Mouse (Mus musculus) myocyte (in vitro differentiated cells): ENCODE measurements around the gene Rhou.
"Not testable (repeated sequence)": the region's sequence is repeated elsewhere in the genome, so short reads cannot be mapped to it uniquely, and the experiment has no call there.

ENCODE experiments used
- MAX ChIP-seq: IDR thresholded peaks from one replicate; pipeline ENCODE4 v1.6.1; 2011; ENCODE audit warnings: low read depth, mild to moderate bottlenecking, control low read depth
- MYOD1 ChIP-seq, 3 experiments: IDR thresholded peaks; one replicate each; pipeline ENCODE4 v1.6.1; 2011; ENCODE audit warnings: control low read depth in 2 of 3, low read depth in 2 of 3, mild to moderate bottlenecking in 2 of 3, moderate library complexity in 1 of 3; ENCODE audit not compliant: insufficient read length in 2 of 3, control insufficient read depth in 1 of 3
- POLR2A ChIP-seq: IDR thresholded peaks from one replicate; pipeline ENCODE4 v1.6.1; 2011; ENCODE audit warnings: low read depth, mild to moderate bottlenecking, control low read depth, moderate library complexity; ENCODE audit not compliant: insufficient read length
- POLR2AphosphoS2 ChIP-seq: IDR thresholded peaks from one replicate; pipeline ENCODE4 v1.6.1; 2011; ENCODE audit warnings: low read depth, control low read depth; ENCODE audit not compliant: insufficient read length
- REST ChIP-seq: IDR thresholded peaks from one replicate; pipeline ENCODE4 v1.6.1; 2011; ENCODE audit warnings: mild to moderate bottlenecking, control low read depth, moderate library complexity; ENCODE audit not compliant: insufficient read depth, insufficient read length
- SRF ChIP-seq: IDR thresholded peaks from one replicate; pipeline ENCODE4 v1.6.1; 2011; ENCODE audit warnings: low read depth; ENCODE audit not compliant: control insufficient read depth, insufficient read length
- TCF12 ChIP-seq: IDR thresholded peaks from one replicate; pipeline ENCODE4 v1.6.1; 2011; ENCODE audit warnings: mild to moderate bottlenecking, control low read depth; ENCODE audit not compliant: poor library complexity, insufficient read depth, severe bottlenecking
- TCF3 ChIP-seq: IDR thresholded peaks from one replicate; pipeline ENCODE4 v1.6.1; 2011; ENCODE audit warnings: low read depth, control low read depth; ENCODE audit not compliant: insufficient read length
- USF1 ChIP-seq: IDR thresholded peaks from one replicate; pipeline ENCODE4 v1.6.1; 2011; ENCODE audit warnings: low read depth, mild to moderate bottlenecking, control low read depth, moderate library complexity

DNA sequence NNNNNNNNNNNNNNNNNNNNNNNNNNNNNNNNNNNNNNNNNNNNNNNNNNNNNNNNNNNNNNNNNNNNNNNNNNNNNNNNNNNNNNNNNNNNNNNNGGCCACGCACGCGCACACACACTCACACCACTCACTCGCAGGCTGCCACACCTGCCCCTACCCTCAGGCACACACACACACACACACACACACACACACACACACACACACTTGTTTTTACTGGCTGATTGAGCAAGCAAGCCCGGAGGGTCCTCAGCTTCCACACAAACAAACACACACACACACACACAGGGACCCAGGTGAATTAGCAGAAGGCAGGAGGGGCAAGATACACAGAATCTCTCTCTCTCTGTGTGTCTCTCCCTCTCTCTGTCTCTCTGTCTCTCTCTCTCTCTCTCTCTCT lies 41.1 kb upstream of the Rhou start:
- TF ChIP-seq POLR2AphosphoS2; REST; POLR2A; SRF; TCF12; MAX; MYOD1 (IDR thresholded peaks at IDR 0.05; ENCODE audit: control insufficient read depth in 1 of 3, insufficient read length in 2 of 3, low read depth in 2 of 3); USF1; TCF3: not testable (repeated sequence)
